Mouse (Mus musculus) 3T3-L1 (cell line): ENCODE data around the gene Hist1h2ak.

Experiments used
- DNase-seq: peaks from one replicate; pipeline ENCODE4 v3.0.0-alpha.2; 2015; ENCODE audit warnings: low read depth, low spot score

The Hist1h2ak gene

DNA sequence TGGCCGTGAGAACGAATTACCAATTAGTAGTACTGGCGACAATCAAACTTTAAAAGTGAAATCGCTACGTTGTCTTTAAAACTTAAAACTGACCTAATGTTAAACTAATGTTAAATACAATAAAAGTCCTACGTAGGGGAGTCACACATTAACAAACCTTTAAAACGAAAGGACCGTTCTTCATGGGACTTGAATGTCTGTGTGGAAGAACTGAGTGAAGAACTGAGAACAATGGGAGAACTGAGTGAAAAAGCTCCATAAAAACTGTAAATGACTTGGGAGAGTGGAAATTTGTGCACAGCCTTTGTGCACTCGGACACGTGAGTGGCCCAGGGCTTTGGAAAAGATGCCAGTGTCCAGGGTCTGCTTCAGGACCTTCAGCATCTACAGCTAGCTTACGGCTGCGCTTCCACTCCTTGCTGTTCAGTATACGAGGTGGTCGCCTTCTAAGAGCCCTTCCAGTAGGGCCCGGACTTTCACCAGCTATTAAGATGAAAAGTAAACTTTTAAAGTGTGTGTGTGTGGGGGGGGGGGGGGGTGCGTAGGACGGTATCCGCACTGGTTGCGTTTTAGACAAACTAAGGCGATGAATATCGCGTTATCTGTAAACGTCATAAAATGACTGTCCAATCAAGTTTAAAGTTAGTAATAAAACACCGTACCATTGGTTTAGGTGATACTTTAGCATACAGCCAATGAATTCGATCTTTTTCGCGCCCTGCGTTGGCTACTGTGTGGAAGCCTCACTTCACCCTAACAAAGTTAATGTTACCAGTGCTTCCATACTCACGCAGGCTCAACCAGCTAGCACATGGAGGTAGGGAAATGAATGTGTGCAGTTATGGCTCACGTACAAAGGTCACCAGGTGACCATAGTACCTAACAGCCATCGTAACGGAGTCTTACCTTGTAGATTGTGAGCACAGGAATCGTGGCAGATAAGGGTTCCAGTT is 25.5 kb upstream of the Hist1h2ak start:
- peak; percentile 95 for DNase-seq

DNA sequence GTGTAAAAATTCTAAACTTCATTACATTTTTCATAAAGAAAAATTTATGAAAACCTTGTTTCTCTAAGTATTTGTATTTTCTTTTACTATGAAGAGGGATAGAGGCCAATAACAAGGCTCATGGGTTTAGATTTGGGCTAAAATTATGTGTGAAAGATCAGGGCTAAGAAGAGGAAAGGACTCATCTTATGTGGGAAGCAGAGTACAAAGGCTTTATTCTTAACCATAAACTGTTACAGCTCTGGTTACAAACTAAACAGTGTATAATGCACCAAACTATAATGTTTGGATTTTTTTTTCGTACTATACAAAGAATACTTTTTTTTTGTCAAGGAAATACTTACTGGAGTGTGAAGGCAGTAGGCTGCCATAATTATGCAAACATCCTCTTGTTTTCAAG is 2.1 kb upstream of the Hist1h2ak start:
- DNase-seq, result no peak

DNA sequence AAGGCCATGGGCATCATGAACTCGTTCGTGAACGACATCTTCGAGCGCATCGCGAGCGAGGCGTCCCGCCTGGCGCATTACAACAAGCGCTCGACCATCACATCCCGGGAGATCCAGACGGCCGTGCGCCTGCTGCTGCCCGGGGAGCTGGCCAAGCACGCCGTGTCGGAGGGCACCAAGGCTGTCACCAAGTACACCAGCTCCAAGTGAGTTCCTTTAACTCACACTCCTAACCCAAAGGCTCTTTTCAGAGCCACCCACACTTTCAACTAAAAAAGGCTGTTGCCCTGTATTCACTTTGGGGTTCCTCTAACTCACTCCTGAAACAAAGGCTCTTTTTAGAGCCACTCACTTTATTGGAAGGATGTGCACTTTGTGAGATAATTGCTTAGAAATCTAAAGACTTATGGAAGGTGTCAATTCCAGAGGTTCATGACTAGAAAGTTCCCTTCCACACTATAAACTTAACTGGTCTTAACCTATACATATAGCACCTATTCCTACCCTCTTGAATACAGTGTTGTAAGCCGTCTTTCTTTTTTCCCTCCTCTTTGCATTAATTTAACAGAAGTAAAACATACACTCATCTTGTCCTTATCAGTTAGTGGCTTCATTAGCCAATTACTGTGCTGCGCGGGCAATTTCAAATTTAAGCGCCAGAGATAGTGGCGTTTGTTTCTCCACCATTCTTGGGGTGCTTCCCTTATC is 821 bp upstream of the Hist1h2ak start:
- peak; percentile 73 for DNase-seq

DNA sequence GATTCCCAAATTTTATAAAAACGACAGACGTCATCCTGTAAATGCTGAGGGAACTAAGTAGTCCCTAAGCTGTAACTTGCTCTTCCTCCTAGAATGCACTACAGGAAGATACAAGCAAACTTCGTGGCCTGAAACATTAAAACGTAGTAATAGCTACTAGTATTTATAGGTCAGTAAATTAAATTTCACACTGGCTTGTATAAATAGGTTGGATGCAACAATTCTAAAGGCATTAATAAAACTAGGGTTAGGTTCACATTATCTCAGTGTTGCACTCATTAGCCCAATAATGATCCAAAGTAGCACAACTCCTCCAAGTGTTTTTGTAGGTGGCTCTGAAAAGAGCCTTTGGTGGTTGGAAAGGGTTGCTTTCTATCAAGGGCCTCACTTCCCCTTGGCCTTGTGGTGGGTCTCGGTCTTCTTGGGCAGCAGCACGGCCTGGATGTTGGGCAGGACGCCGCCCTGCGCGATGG is 540 bp downstream of the Hist1h2ak start:
- DNase-seq, result peak; percentile 56

DNA sequence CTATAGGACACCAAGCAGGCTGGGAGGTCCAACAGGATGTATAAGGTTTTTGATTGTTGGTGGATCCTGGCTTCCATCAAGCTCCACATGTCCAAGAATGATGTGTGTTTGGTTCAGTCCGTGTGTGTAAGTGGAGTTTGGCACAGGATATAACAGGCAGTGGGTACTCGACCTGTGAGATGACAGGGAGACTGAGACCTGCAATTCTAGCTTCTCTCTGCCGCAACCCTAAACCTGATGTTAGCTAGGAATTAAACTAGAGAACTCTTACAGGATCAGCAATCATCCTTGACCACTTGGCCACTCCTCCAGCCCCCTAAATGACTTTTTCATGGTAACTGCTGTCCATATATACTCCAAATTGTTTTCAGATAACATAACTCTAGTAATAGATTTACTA is 1.3 kb downstream of the Hist1h2ak start:
- DNase-seq, result peak; percentile 57

DNA sequence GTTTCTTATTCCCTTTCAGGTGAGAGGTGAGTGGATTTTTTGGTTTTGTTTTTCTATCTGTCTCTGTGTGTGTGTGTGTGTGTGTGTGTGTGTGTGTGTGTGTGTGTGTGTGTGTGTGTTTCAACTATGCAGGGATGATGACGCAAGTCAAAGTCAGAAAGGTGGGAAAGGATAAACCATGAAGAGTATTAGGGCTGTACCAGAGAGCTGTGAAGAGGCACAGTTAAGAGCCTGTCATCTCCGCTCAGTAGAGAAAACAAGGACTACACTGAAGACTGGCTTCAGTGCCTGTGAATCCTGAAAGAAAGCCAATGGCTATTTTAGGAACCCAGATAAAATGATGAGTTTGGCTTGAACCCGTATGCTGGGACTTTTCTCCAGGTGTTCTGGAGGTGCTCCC is 1.8 kb downstream of the Hist1h2ak start:
- peak; percentile 35 for DNase-seq

DNA sequence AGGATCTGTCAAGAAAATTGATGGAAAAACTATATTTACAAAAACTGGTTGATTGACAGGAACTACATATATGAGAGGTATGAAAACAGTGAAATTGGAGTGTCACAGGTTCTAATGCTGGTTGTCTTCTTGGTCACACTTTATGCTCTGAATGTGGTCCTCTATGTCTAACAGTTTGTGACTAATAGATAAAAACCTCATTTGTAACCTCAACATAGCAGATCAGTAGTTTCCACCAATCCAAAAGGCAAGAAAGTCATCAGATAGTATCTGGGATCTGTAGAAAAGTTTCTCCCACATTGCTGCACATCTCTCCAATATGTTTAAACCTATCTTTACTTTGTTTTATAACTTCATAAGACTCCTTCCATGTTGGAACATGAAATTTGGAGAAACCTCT is 2.2 kb downstream of the Hist1h2ak start:
- DNase-seq, result peak; percentile 43

DNA sequence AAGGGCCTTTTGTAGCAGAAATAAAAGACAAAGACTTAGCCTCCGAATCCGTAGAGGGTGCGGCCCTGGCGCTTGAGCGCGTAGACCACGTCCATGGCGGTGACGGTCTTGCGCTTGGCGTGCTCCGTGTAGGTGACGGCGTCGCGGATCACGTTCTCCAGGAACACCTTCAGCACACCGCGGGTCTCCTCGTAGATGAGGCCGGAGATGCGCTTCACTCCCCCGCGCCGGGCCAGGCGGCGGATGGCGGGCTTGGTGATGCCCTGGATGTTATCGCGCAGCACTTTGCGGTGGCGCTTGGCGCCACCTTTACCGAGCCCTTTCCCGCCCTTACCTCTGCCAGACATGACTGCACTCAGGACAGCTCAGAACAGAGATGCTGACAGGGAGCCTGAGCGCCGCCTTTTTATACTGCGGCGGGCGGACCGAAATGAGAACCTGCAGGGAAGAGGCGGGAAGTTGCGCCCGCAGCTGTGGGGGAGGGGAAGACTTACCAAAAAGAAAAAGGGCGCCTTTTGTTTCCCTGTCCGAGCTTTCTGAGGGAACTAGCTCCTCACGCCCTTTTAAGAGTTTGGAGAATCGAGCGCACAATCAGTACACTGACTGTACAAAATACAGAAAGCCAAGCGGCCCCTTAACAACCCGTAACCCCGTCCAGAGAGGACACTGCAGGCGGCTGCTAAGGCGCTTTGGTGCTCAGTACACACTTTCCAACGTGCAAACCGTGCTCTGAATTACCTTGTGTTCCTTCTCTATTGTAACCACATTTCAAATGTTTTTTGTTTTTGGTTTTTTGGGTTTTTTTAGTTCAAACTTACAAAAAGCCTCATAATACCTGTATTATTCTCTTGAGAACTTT is 3.2 kb downstream of the Hist1h2ak start, which contains the start of gene Hist1h4k:
Gene Hist1h4k, minus strand, starts transcription at position 347 of the 859 bp plus-strand sequence.
- peak; percentile 88 for DNase-seq

DNA sequence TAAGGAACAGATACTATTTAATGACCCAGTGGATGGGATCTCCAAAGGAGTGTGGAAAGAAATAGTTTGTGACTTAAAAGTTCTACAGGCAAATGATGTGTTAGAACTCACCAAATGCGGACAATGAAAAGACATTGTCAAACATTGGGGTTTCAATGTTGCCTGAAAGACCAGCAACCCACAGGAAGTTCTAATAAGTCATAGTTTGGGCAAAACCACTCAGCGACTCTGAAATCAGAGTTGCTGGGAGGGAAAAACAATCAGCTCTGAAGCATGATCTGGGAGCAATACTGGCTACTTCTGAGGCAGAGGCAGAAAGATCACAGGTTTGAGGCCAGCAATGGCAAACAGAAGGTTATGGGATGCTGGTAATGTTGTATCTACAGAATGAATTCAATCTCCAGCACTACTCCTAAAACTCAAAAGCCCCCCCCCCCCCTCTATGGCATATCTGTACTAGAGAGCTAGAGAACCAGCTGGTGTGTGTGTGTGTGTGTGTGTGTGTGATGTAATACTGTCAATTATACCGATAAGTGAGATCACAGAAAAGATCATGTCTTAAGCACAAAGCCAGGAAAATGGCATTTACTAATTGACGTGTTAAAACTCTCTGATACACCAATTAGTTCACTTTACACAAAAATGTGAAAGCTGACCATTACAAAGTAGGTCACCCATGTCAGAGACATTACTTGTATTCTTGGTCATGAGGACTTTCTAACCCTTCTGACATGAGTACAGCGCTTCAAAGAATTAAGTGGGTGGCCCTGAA is 4.1 kb downstream of the Hist1h2ak start:
- DNase-seq, result peak; percentile 63

DNA sequence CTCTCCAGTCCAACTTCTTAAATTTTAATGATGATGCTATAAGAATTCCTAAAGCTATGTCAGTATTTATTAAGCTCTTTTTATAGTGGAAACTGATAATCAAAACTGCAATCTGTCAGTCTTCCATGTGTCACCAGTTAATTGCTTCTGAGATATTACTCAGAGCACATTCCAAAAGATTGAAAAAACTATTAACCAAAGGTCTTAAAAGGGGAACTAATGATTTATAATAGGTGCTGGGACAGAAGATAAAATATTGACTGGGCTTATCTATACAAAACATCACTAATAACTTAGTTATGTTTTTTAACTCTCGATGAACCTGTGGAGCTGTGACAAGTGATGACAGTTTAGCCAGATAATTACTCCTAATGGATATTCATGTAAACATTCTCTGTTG is 8.6 kb downstream of the Hist1h2ak start:
- no peak for DNase-seq

DNA sequence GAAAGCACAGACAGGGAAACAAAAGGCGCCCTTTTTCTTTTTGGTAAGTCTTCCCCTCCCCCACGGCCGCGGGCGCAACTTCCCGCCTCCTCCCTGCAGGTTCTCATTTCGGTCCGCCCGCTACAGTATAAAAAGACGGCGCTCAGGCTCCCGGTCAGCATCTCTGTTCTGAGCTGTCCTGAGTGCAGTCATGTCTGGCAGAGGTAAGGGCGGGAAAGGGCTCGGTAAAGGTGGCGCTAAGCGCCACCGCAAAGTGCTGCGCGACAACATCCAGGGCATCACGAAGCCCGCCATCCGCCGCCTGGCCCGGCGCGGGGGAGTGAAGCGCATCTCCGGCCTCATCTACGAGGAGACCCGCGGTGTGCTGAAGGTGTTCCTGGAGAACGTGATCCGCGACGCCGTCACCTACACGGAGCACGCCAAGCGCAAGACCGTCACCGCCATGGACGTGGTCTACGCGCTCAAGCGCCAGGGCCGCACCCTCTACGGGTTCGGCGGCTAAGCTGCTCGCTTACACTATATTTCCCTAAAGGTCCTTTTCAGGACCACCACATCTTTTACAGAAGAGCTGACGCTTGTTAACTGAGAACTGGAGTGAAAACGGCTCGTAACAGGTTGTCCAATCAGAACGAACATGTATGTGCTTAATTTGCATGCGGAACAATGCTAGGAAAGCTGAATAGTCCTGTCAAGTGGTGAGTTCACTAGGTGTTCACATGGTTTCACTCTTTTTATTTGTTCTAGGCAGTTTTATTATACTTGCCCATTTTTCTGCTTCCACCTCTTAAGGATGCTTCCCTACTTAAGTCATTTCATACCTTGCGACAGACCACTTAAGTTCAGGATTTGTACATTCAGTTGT is 18.5 kb downstream of the Hist1h2ak start, which contains the start of gene Hist1h4j:
Gene Hist1h4j, plus strand, starts transcription at position 159 of the 862 bp plus-strand sequence.
- peak; percentile 88 for DNase-seq

DNA sequence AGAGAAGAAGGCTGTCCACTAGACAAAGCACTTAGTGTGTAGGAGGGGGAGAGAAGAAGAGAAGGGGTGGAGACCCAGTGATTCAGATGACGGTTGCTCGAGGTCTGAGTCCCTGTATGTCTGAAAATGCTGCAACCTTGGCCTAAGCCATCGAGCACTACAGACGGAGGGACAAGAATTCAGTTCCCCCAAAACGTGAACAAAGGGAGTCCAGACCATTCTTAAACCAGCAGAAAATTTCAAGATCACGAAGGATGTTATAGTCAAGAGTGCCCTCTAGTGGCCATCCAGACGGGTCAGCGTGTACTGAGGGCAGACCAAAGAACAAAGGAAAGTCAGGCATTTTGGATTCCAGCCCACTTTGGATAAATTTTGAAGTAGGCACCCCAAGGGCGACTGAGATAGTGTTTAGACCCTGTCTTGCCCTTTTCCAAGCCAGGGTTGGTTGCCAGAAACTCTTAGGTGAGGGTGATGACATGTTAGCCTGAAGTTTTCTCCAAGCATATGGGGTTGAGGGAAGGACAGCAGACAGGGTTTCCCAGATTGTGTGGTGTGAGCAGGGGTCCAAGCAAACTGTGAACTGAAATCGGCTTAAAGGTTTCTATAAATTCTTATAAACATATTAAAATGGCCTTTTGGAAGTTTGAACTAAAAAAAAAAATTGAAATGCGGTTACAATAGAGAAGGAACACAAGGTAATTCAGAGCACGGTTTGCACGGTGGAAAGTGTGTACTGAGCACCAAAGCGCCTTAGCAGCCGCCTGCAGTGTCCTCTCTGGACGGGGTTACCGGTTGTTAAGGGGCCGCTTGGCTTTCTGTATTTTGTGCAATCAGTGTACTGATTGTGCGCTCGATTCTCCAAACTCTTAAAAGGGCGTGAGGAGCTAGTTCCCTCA is 19.4 kb downstream of the Hist1h2ak start:
- peak; percentile 96 for DNase-seq

DNA sequence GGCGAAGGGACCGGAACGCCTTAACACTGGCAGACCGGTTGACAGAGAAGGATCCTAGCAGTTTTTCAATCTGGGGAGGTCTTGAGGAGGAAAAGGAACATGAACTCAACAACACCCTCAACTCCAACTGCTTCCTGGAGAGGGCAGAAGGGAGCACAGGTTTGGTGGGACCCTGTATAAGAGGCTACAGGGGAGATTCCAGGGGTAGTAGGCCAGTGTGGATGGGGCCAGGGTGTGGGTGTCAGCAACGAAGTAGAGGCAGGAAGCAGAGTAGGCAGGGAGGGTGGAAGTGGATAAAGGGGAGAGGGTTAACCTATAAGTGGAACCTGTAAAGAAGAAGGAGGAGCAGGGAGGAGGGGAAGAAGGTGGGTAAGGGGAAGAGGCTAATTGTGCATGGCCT is 20.2 kb downstream of the Hist1h2ak start:
- peak; percentile 52 for DNase-seq

DNA sequence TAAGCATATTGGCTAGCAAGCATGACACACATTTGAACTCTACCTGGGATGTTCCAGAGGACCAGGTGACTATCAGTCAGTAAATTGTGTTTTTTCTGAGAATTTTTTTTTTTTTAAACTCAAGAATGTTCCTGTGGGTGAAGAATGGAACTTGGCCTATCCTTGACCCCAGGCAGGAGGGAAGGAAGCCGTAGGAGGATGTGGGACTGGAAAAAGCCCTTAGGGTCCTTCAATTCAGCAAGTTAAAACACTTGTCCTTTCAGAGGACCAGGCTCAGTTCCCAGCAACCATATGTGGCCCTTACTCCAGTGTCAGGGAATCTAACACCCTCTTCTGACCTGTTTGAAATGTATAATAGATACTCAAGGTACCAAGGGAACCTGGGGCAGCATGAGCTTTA is 24.1 kb downstream of the Hist1h2ak start:
- DNase-seq, result peak; percentile 34

DNA sequence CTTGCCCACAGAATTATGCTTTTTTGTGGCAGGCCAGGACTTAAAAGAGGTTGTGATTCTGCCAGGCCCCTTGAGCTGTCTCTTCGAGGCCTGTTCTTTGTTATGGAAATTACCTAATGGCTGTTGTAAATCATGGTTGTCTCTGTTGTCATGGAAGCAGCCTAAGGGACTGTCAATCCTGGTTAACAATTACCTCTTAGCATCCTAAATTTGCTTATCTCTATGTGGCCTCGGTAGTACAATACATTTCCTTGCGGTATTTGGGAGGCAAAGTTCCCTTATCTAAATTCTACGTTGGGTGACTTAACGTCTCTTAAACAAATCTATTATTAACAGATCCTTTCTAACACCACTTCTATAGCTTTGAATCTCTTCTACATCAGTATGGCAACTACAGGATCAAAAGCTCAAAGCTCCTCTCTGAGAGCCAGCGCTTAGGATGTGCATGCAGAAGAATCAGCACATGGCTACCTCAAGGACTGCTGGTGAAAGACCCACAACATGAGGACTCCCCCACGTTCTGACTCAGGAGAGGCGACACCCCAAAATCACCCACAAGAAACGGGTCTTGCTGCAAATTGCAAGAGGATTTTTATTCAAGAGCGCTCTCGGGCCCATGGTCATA is 25.6 kb downstream of the Hist1h2ak start:
- DNase-seq, result no peak

DNA sequence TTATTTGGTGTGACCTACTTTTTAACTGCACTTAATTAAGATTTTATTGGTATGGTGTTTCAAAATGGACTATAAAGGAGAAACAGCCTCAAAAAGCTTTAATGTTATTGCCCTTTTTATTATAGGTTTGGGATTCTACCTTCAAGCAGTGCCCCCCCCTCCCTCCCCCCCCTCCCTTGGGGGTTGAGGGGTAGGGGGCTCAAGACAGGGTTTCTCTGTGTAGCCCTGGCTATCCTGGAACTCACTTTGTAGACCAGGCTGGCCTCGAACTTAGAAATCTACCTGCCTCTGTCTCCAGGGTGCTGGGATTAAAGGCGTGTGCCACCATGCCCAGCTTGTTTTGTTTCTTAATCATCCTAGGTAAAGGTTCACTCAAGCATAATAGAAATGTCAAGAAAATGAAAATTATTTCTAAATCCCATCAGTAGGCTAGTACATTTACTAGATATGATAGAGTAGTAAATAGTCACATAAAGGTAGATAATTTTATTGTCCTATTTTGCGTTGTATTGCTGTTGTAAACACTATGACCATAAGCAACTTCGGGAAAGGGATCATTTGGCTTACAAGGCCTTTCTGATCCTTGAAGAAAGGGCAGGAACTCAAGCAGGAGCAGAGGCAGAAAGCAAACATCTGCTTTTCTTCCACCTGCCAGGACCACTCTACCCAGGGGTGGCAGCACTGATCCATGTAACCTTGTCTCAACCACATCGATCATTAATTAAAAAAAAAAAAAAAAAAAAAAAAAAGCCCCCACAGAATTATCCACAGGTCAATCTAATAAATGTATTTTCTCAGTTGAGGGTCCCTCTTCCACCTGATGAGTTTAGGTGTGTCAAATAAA is 30.4 kb downstream of the Hist1h2ak start:
- peak; percentile 36 for DNase-seq

DNA sequence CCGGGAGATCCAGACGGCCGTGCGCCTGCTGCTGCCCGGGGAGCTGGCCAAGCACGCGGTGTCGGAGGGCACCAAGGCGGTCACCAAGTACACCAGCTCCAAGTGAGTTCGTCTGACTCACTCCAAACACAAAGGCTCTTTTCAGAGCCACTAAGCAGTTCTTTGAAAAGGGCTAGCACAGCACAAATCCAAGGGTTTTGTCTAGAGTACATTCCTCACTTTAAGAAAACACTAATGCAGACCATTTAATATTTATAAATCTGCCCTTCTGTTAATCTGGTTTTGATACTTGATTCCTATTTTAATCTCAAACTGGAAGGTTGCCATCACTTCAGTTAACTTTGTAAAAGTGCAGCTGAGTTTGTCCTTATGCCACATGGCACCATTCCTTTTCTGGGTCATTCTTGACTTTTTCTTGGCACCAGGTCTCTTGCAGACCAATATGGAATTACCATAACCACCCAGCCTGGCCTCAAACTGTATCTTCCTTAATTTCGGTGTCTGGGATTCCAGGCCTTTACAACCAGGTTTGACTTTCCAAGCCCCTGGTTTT is 31.2 kb downstream of the Hist1h2ak start:
- DNase-seq, result peak; percentile 75
